Mouse (Mus musculus) lung, embryonic 14.5 days (tissue): ENCODE data around the gene Immp2l. TPM values are rescaled to one million over a fixed set of nuclear protein-coding genes. Genes with fewer than 3 reads are reported as not detected.

Experiments used
- ATAC-seq: fragments of 200-750 bp; cut with Nextera tagmentation; 2 replicates; pipeline ENCODE4 v1.8.0; 2017; ENCODE audit warnings: mild to moderate bottlenecking, moderate TSS enrichment, moderate library complexity; ENCODE audit not compliant: insufficient read depth
- DNase-seq: peaks from one replicate; pipeline ENCODE4 v3.0.0-alpha.2; 2015
- H3K27ac ChIP-seq: fragments of 300-500 bp; sonication (generic); 2 replicates; pipeline ENCODE4 v1.5.1; 2014; ENCODE audit warnings: low read depth, mild to moderate bottlenecking, moderate library complexity
- H3K27me3 ChIP-seq: fragments of 300-500 bp; sonication (generic); 2 replicates; pipeline ENCODE4 v1.6.1; 2014; ENCODE audit warnings: low read length, control low read depth; ENCODE audit not compliant: insufficient read depth
- H3K36me3 ChIP-seq: fragments of 300-500 bp; sonication (generic); 2 replicates; pipeline ENCODE4 v1.6.1; 2014; ENCODE audit warnings: control low read depth; ENCODE audit not compliant: insufficient read depth
- H3K4me1 ChIP-seq: fragments of 300-500 bp; sonication (generic); 2 replicates; pipeline ENCODE4 v1.6.1; 2014; ENCODE audit warnings: antibody characterized with exemption, control low read depth; ENCODE audit not compliant: insufficient read depth
- H3K4me2 ChIP-seq: fragments of 300-500 bp; sonication (generic); 2 replicates; pipeline ENCODE4 v1.6.1; 2014; ENCODE audit warnings: mild to moderate bottlenecking
- H3K4me3 ChIP-seq: fragments of 300-500 bp; sonication (generic); 2 replicates; pipeline ENCODE4 v1.5.1; 2014; ENCODE audit warnings: low read depth, low read length
- H3K9ac ChIP-seq: fragments of 300-500 bp; sonication (generic); 2 replicates; pipeline ENCODE4 v1.6.1; 2014
- H3K9me3 ChIP-seq: fragments of 300-500 bp; sonication (generic); 2 replicates; pipeline ENCODE4 v1.6.1; 2016; ENCODE audit warnings: low read depth, low read length, control low read depth
- CTCF ChIP-seq: IDR thresholded peaks from 2 replicates; pipeline ENCODE4 v1.5.1; 2016; ENCODE audit warnings: antibody characterized with exemption, low read depth
- WGBS: fragments of 180-500 bp; shearing (Covaris S2); extraction: QIAGEN DNeasy Blood & Tissue Kit; methylation state at CpG from one replicate; pipeline ENCODE4 v1.1.7; 2014; 5-methylcytosine and 5-hydroxymethylcytosine counted together
- polyA plus RNA-seq: library from polyadenylated mRNA; unstranded; fragments of >200 nt; fragmentation: Nextera tagmentation; extraction: Ambion mirVana; gene quantifications from 2 replicates; pipeline ENCODE4 v1.2.1, GENCODE M21; 2014

The Immp2l gene
- polyA plus RNA-seq, 1 experiment from 2014 or later, result 12.5 TPM

DNA sequence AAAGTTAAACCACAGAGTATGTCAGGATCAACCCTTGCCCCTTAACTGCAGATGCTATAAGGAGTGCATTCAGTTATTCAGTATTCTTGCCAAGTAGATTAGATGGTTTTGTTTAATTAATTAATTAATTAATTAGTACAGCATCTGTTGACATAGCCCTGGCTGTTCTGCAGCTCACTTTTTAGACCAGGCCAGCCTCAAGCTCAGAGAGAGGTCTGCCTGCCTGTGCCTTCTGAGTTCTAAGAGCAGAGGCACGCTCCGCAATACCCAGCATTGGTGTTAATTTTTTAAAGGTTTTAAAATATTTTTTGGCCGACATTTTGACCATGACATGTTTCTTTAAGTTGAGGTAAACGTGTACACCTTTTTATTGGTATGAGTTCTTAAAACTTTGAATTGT is 292.0 kb downstream of the Immp2l start:
- peak; percentile 0 for DNase-seq
- H3K27ac ChIP-seq, result no peak overlapping the region
- TF ChIP-seq CTCF, result no peak
- no peak overlapping the region for H3K9ac ChIP-seq
- no peak overlapping the region for H3K4me2 ChIP-seq
- no peaks in the 10 kb centered on the region for H3K27me3 ChIP-seq
- no peak overlapping the region for H3K4me3 ChIP-seq
- no peaks in the 10 kb centered on the region for H3K4me1 ChIP-seq
- H3K9me3 ChIP-seq, result no peaks in the 10 kb centered on the region
- WGBS, result 89% methylated on average over 4 of the region's 4 CpGs
- ATAC-seq, result no peak
- no peaks in the 10 kb centered on the region for H3K36me3 ChIP-seq

- TF ChIP-seq CTCF, result no peak
- no peaks in the 10 kb centered on the region for H3K36me3 ChIP-seq
- 84% methylated on average over 4 of the region's 4 CpGs for WGBS
These were observed 292.5 kb downstream of the Immp2l start for GRCm38 (mm10) chr12:41316426-41316825.

DNA sequence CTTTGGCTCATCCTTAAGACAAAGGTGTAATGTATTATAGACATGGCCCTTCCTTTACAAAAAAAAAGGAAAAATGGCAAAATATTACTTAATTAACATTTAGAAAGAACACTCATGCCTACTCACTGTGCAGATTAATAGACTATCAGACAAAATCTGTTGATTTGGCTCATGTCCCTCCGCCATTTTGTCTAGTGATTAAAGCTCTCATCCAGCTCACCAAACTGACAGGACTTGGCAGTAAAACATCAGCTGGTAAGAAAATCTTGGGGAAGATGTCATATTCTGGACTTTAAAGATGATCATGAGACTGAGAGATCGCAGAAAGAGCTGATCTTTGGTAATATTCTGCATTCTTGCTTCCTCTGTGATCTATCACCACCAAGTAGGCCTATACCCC is 293.5 kb downstream of the Immp2l start:
- no peaks in the 10 kb centered on the region for H3K36me3 ChIP-seq
- 86% methylated on average over 2 of the region's 2 CpGs for WGBS
- H3K4me2 ChIP-seq, result no peak overlapping the region
- H3K27ac ChIP-seq, result no peak overlapping the region
- H3K4me3 ChIP-seq, result no peak overlapping the region
- no peaks in the 10 kb centered on the region for H3K4me1 ChIP-seq
- no peaks in the 10 kb centered on the region for H3K27me3 ChIP-seq
- H3K9ac ChIP-seq, result no peak overlapping the region
- DNase-seq (peak; percentile 0), ATAC-seq (no peak)
- no peaks in the 10 kb centered on the region for H3K9me3 ChIP-seq
- no peak for TF ChIP-seq CTCF

More at GRCm38 (mm10) chr12:41316426-41316825, 292.5 kb downstream of the Immp2l start:
- peak; percentile 0 for DNase-seq
- Histone ChIP-seq H3K27me3 (no peaks in the 10 kb centered on the region), H3K9me3 (no peaks in the 10 kb centered on the region), H3K27ac (no peak overlapping the region), H3K9ac (no peak overlapping the region), H3K4me1 (no peaks in the 10 kb centered on the region), H3K4me2 (no peak overlapping the region), H3K4me3 (no peak overlapping the region)
- no peak for ATAC-seq

DNA sequence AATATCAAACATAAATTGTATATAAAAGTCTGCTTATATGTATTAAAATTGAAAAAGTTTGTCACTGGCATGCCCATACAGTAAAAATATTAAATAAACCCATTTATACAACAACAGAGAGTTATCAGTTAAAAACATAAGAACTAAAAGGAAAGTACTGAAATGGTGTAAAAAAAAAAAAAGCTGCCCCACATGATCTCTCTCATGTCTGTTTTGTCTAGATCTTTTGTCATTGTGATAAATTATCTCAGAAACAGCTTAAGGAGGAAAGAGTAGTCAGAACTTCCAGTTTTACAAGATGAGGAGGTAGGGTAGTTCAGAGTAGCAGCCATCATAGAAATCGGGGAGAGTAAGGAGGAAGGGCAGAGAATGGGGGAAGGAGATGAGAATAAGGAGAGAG is 298.1 kb downstream of the Immp2l start:
- H3K36me3 ChIP-seq, result no peaks in the 10 kb centered on the region
- ATAC-seq (no peak), DNase-seq (no peak)
- no peak overlapping the region for H3K4me3 ChIP-seq
- WGBS, result 83% methylated on average over 1 of the region's 1 CpGs
- no peaks in the 10 kb centered on the region for H3K27me3 ChIP-seq
- H3K4me1 ChIP-seq, result no peaks in the 10 kb centered on the region
- no peak overlapping the region for H3K9ac ChIP-seq
- TF ChIP-seq CTCF, result no peak
- no peak overlapping the region for H3K4me2 ChIP-seq
- H3K9me3 ChIP-seq, result no peaks in the 10 kb centered on the region
- no peak overlapping the region for H3K27ac ChIP-seq

DNA sequence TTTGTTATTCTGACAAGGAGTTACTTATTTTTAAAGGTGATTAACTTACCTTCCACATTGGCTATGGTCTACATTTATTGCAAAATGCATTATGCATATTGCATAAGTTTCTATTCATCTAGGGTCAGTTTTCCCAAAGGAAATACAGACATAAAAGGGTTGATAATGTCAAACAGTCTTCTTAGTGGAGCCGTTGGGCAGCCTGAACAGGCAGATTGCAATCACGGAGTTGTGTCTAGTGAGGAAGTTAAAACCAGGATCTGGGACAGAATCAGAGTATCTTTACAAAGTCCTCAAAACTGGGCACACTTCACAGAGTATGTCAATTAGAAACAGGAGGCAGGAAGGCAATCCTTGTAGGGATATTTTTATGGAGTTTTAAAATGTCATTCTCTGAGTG is 300.5 kb downstream of the Immp2l start:
- Histone ChIP-seq H3K4me3 (no peak overlapping the region), H3K4me1 (no peaks in the 10 kb centered on the region), H3K27ac (no peak overlapping the region), H3K4me2 (no peak overlapping the region), H3K27me3 (no peaks in the 10 kb centered on the region), H3K9me3 (no peaks in the 10 kb centered on the region), H3K36me3 (no peaks in the 10 kb centered on the region), H3K9ac (no peak overlapping the region)
- no peak for TF ChIP-seq CTCF
- no peak for DNase-seq
- 77% methylated on average over 2 of the region's 2 CpGs for WGBS
- ATAC-seq, result no peak

- H3K27me3 ChIP-seq, result no peaks in the 10 kb centered on the region
- TF ChIP-seq CTCF, result no peak
- no peaks in the 10 kb centered on the region for H3K9me3 ChIP-seq
- no peak overlapping the region for H3K9ac ChIP-seq
- no peaks in the 10 kb centered on the region for H3K36me3 ChIP-seq
- no peaks in the 10 kb centered on the region for H3K4me1 ChIP-seq
- WGBS, result 79% methylated on average over 2 of the region's 2 CpGs
- no peak overlapping the region for H3K4me3 ChIP-seq
- DNase-seq (no peak), ATAC-seq (no peak)
- no peak overlapping the region for H3K4me2 ChIP-seq
- H3K27ac ChIP-seq, result no peak overlapping the region
These were observed 301.9 kb downstream of the Immp2l start for GRCm38 (mm10) chr12:41325756-41326155.

- Histone ChIP-seq H3K9ac (no peak overlapping the region), H3K4me3 (no peak overlapping the region), H3K36me3 (no peaks in the 10 kb centered on the region), H3K27me3 (no peaks in the 10 kb centered on the region), H3K4me1 (no peaks in the 10 kb centered on the region), H3K9me3 (no peaks in the 10 kb centered on the region), H3K4me2 (no peak overlapping the region), H3K27ac (no peak overlapping the region)
- ATAC-seq, result no peak
- WGBS, result 71% methylated on average over 7 of the region's 7 CpGs
- DNase-seq, result no peak
- no peak for TF ChIP-seq CTCF
These were observed 307.2 kb downstream of the Immp2l start for GRCm38 (mm10) chr12:41330988-41331671.
